Mouse (Mus musculus) embryonic facial prominence, embryonic 11.5 days (tissue): Measurements from ENCODE around the gene Stx16. TPM values are rescaled to one million over a fixed set of nuclear protein-coding genes. Genes with fewer than 3 reads are reported as not detected.

Source experiments
- ATAC-seq: fragments of 200-750 bp; cut with Nextera tagmentation; replicated peaks from 2 replicates; pipeline ENCODE4 v1.8.0; 2017; ENCODE audit warnings: low read depth; ENCODE audit not compliant: insufficient number of reproducible peaks, low FRiP score, low TSS enrichment
- DNase-seq: peaks from one replicate; pipeline ENCODE4 v3.0.0-alpha.2; 2015; ENCODE audit warnings: low spot score
- H3K27ac ChIP-seq: fragments of 300-500 bp; sonication (generic); replicated peaks from 2 replicates; pipeline ENCODE4 v1.5.1; 2014; ENCODE audit warnings: mild to moderate bottlenecking, low read depth, low read length, control low read depth
- H3K27me3 ChIP-seq: fragments of 300-500 bp; sonication (generic); 2 replicates; pipeline ENCODE4 v1.6.1; 2014; ENCODE audit warnings: mild to moderate bottlenecking, low read length, moderate library complexity, mixed read lengths; ENCODE audit not compliant: control insufficient read depth, insufficient read depth
- H3K36me3 ChIP-seq: fragments of 300-500 bp; sonication (generic); replicated peaks from 2 replicates; pipeline ENCODE4 v1.6.1; 2014; ENCODE audit warnings: low read depth, mild to moderate bottlenecking, low read length, moderate library complexity, mixed read lengths; ENCODE audit not compliant: control insufficient read depth, insufficient read depth
- H3K4me1 ChIP-seq: fragments of 300-500 bp; sonication (generic); 2 replicates; pipeline ENCODE4 v1.6.1; 2014; ENCODE audit warnings: low read length, mixed read lengths; ENCODE audit not compliant: control insufficient read depth, insufficient read depth
- H3K4me2 ChIP-seq: fragments of 300-500 bp; sonication (generic); 2 replicates; pipeline ENCODE4 v1.6.1; 2014; ENCODE audit warnings: low read depth, mild to moderate bottlenecking, control low read depth, low read length, moderate library complexity
- H3K4me3 ChIP-seq: fragments of 300-500 bp; sonication (generic); 2 replicates; pipeline ENCODE4 v1.5.1; 2014; ENCODE audit warnings: low read depth, low read length, control low read depth
- H3K9ac ChIP-seq: fragments of 300-500 bp; sonication (generic); replicated peaks from 2 replicates; pipeline ENCODE4 v1.6.1; 2014; ENCODE audit warnings: mild to moderate bottlenecking, control low read depth, low read length
- H3K9me3 ChIP-seq: fragments of 300-500 bp; sonication (generic); replicated peaks from 2 replicates; pipeline ENCODE4 v1.6.1; 2016; ENCODE audit warnings: mild to moderate bottlenecking, low read length, inconsistent platforms, mixed read lengths; ENCODE audit not compliant: control insufficient read depth
- WGBS: fragments of 180-500 bp; shearing (Covaris S2); extraction: QIAGEN DNeasy Blood & Tissue Kit; methylation state at CpG from one replicate; pipeline ENCODE4 v1.1.7; 2014; 5-methylcytosine and 5-hydroxymethylcytosine counted together
- polyA plus RNA-seq: library from polyadenylated mRNA; unstranded; fragments of >200 nt; fragmentation: Nextera tagmentation; extraction: Ambion mirVana; gene quantifications from 2 replicates; pipeline ENCODE4 v1.2.1, GENCODE M21; 2014

The Stx16 gene
- polyA plus RNA-seq, 1 experiment from 2014 or later, result 6.7 TPM

DNA sequence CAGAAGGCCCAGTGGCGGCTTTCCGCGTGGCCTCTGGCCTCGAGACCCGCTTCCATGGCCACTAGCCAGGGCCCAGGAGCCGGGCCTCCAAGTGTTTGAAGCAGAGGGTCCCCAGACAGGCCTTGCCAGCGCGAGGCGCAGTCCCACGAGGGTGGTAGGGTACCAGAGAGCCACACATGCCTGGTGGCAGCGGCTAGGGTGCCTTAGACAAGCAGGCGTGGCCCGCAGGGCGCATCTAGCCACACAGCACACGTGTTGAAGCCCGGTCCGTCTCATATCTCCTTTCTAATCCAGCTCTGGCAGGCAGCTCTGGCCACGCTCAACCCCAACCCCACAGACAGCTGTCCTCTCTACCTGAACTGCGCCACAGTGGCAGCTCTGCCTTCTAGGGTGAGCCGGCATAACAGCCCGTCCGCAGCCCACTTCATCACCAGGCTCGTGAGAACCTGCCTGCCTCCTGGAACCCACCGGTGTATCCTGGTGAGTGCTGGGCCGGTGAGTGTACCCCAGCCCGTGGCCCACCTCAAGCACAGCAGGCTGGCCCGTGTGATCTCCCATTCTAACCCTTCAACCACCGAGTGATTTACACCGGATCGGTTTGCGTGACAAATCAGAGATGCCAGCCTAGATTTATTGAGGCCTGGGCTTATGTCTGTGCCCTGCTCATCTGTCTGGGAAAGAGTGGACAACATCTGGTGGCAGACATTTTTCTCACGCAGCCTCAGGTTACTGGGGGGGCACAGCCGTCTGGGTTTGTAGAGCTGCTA, 34.9 kb downstream of the Stx16 start:
- WGBS, result 54% methylated on average over 32 of the region's 33 CpGs
- peak overlapping the region; percentile 59 for H3K4me3 ChIP-seq
- H3K9me3 ChIP-seq, result no peaks in the 10 kb centered on the region
- peak overlapping the region; percentile 93 for H3K9ac ChIP-seq
- peak overlapping the region; percentile 41 for H3K27ac ChIP-seq
- peak overlapping the region; percentile 96 for H3K4me2 ChIP-seq
- DNase-seq, result no peak
- H3K4me1 ChIP-seq, result peaks cover 8% of the 10 kb centered on the region
- H3K36me3 ChIP-seq, result no peaks in the 10 kb centered on the region
- ATAC-seq, result peak; percentile 40
- no peaks in the 10 kb centered on the region for H3K27me3 ChIP-seq

DNA sequence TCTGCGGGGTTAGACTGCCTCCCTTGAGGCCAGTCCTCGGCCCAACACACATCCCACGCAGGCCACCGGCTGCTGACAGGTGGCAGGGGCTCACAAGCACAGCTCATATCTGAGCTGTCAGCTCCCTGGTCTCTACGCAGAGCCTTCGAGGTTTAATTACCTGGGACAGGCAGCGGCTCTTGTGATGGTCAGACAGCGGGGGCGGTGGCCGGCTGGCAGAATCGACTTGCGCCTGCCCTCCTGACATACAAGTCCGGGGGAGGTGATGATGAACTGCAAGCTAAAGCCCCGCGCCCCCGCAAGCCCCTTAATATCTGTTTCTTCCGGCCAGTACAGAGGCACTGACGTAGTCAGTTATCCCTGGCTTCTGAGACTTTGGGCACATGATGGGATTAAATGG, 36.8 kb downstream of the Stx16 start:
- 74% methylated on average over 18 of the region's 18 CpGs for WGBS
- no peak overlapping the region for H3K4me2 ChIP-seq
- no peak overlapping the region for H3K9ac ChIP-seq
- no peak overlapping the region for H3K27ac ChIP-seq
- H3K4me1 ChIP-seq, result peaks cover 8% of the 10 kb centered on the region
- H3K9me3 ChIP-seq, result no peaks in the 10 kb centered on the region
- H3K4me3 ChIP-seq, result no peak overlapping the region
- no peaks in the 10 kb centered on the region for H3K36me3 ChIP-seq
- DNase-seq (no peak), ATAC-seq (no peak)
- no peaks in the 10 kb centered on the region for H3K27me3 ChIP-seq

GRCm38 (mm10) chr2:174114148-174114864, 38.2 kb downstream of the Stx16 start:
- Histone ChIP-seq H3K36me3 (no peaks in the 10 kb centered on the region), H3K9me3 (no peaks in the 10 kb centered on the region), H3K4me2 (no peak overlapping the region), H3K4me3 (no peak overlapping the region), H3K27me3 (no peaks in the 10 kb centered on the region), H3K27ac (no peak overlapping the region), H3K4me1 (peaks cover 8% of the 10 kb centered on the region), H3K9ac (no peak overlapping the region)
- ATAC-seq, result no peak
- 96% methylated on average over 12 of the region's 12 CpGs for WGBS
- no peak for DNase-seq

DNA sequence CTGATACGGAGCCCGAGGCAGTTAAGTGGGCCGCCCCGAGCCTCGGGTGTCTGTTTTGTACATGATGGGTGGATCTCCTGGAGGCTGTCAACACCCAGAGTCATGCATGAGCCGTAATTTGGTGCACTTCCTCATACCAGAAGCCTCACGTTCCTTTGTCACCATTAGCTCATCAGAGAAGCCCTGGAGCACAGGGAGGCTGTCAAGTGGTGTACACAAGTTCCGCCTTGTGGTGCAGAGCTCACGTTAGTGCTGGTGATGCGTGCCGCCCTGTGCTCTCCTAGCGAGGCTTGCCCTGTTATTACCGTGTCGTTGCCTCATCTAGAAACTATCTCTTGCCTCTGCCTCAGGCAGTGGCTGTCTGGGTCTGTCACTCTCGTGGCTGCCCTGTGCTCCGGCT, 40.8 kb downstream of the Stx16 start:
- Histone ChIP-seq H3K4me2 (no peak overlapping the region), H3K27me3 (no peaks in the 10 kb centered on the region), H3K27ac (no peak overlapping the region), H3K9me3 (no peaks in the 10 kb centered on the region), H3K36me3 (no peaks in the 10 kb centered on the region; the same call in 1 of the 2 replicates), H3K9ac (no peak overlapping the region), H3K4me3 (no peak overlapping the region), H3K4me1 (no peaks in the 10 kb centered on the region)
- DNase-seq (peak; percentile 21), ATAC-seq (0 out of 2 replicates have a peak, but pooled peaks have one; percentile 32)
- 44% methylated on average over 16 of the region's 16 CpGs for WGBS

GRCm38 (mm10) chr2:174118141-174118540, 42.0 kb downstream of the Stx16 start:
- DNase-seq (peak; percentile 56), ATAC-seq (no peak)
- H3K9ac ChIP-seq, result no peak overlapping the region
- H3K27ac ChIP-seq, result no peak overlapping the region
- no peaks in the 10 kb centered on the region for H3K4me1 ChIP-seq
- H3K27me3 ChIP-seq, result no peaks in the 10 kb centered on the region
- no peaks in the 10 kb centered on the region; the same call in 1 of the 2 replicates for H3K36me3 ChIP-seq
- no peak overlapping the region for H3K4me2 ChIP-seq
- H3K4me3 ChIP-seq, result no peak overlapping the region
- H3K9me3 ChIP-seq, result no peaks in the 10 kb centered on the region
- 49% methylated on average over 11 of the region's 11 CpGs for WGBS

- Histone ChIP-seq H3K9ac (no peak overlapping the region), H3K27me3 (no peaks in the 10 kb centered on the region), H3K9me3 (no peaks in the 10 kb centered on the region), H3K27ac (no peak overlapping the region), H3K4me2 (no peak overlapping the region), H3K4me1 (no peaks in the 10 kb centered on the region), H3K36me3 (no peaks in the 10 kb centered on the region; the same call in 1 of the 2 replicates), H3K4me3 (no peak overlapping the region)
- DNase-seq (no peak), ATAC-seq (no peak)
- WGBS, result 89% methylated on average over 11 of the region's 11 CpGs
Observed at GRCm38 (mm10) chr2:174119259-174119658, 43.2 kb downstream of the Stx16 start.

DNA sequence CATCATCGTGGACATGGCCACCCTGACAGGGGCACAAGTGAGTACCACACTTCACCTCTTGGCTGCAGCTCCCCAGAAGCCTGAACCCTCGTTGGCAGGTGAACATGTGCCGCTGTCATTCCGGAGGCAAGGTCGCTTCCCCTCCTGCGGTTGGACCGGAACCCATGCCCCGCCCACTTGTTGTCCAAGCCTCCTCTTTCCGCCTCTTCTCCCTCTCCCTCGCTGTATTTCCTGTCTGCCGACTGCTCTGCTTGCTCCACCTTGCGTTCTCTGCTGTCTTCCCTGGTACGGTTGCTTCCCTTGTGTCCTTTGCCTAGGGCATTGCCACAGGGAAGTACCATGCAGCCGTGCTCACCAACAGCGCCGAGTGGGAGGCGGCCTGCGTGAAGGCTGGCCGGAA, 44.5 kb downstream of the Stx16 start:
- no peak for DNase-seq

GRCm38 (mm10) chr2:174121411-174121947, 45.4 kb downstream of the Stx16 start:
- Histone ChIP-seq H3K27me3 (no peaks in the 10 kb centered on the region), H3K9me3 (no peaks in the 10 kb centered on the region; the same call in none of the 2 replicates), H3K4me3 (no peak overlapping the region), H3K9ac (no peak overlapping the region), H3K27ac (no peak overlapping the region), H3K36me3 (no peaks in the 10 kb centered on the region; the same call in 1 of the 2 replicates), H3K4me2 (no peak overlapping the region), H3K4me1 (no peaks in the 10 kb centered on the region)
- DNase-seq (no peak), ATAC-seq (no peak)
- 60% methylated on average over 12 of the region's 12 CpGs for WGBS

More for the DNA sequence above, 44.5 kb downstream of the Stx16 start:
- no peaks in the 10 kb centered on the region; the same call in none of the 2 replicates for H3K9me3 ChIP-seq
- H3K27ac ChIP-seq, result no peak overlapping the region
- no peaks in the 10 kb centered on the region for H3K27me3 ChIP-seq
- 93% methylated on average over 19 of the region's 19 CpGs for whole genome bisulfite sequencing
- no peaks in the 10 kb centered on the region for H3K4me1 ChIP-seq
- no peaks in the 10 kb centered on the region; the same call in 1 of the 2 replicates for H3K36me3 ChIP-seq
- ATAC-seq, result no peak
- no peak overlapping the region for H3K4me3 ChIP-seq
- H3K9ac ChIP-seq, result no peak overlapping the region
- no peak overlapping the region for H3K4me2 ChIP-seq
